Mouse (Mus musculus): Measurements from ENCODE around the gene Mgrn1.

DNA sequence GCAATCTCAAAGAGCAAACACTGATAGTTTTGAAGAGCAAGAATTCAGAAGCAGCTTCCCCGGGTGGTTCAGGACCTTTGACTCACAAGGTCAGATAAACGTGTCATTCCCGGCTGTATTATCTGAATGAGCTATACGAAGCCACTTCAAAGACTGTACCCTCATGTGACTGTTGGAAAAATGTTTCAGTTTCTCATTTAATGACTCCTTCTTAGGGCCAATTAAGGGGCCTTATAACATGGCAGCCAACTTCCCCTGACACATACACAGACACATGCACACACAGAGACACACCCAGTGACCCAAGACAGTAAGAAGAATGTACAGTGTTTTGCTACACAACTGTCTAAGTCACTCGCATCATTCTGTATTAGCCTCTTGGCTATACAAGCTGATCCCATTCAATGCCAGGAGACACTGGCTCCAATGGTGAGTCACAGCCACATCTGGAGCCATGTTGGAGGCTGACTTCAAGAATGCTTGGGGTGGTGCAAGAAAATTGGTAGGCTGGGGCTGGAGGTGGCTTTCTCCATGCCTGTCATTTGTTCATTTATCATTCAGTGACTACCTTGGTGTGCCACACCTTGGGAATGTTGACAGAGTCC, 30.9 kb upstream of the Mgrn1 start:
- TF ChIP-seq CTCF (IDR thresholded peaks at IDR 0.05) (no peak), EP300 (IDR thresholded peaks at IDR 0.05) (no peak)
